Mouse (Mus musculus) E14TG2a.4 (cell line): ENCODE measurements around the gene Nrsn1.

ENCODE experiments used
- H3K27me3 ChIP-seq: 2 replicates; pipeline ENCODE4 v1.6.1; 2014; ENCODE audit warnings: low read length, control low read depth; ENCODE audit not compliant: insufficient read depth
- H3K36me3 ChIP-seq: 2 replicates; pipeline ENCODE4 v1.6.1; 2014; ENCODE audit warnings: low read length, control low read depth; ENCODE audit not compliant: insufficient read depth
- H3K4me1 ChIP-seq: replicated peaks from 2 replicates; pipeline ENCODE4 v1.6.1; 2014; ENCODE audit warnings: low read depth, low read length, control low read depth
- H3K4me3 ChIP-seq: replicated peaks from 2 replicates; pipeline ENCODE4 v1.5.1; 2014; ENCODE audit warnings: mild to moderate bottlenecking, low read length
- H3K9me3 ChIP-seq: 2 replicates; pipeline ENCODE4 v1.6.1; 2014; ENCODE audit warnings: low read length, control low read depth
- CTCF ChIP-seq: conservative IDR thresholded peaks from 2 replicates; pipeline ENCODE4 v1.5.1; 2014; ENCODE audit warnings: low read length
- NANOG ChIP-seq: IDR thresholded peaks from 2 replicates; pipeline ENCODE4 v1.6.1; 2014; ENCODE audit warnings: borderline replicate concordance, low read length, mixed read lengths
- POU5F1 ChIP-seq: IDR thresholded peaks from 2 replicates; pipeline ENCODE4 v1.6.1; 2014; ENCODE audit warnings: low read length, borderline replicate concordance

Nrsn1 gene

DNA sequence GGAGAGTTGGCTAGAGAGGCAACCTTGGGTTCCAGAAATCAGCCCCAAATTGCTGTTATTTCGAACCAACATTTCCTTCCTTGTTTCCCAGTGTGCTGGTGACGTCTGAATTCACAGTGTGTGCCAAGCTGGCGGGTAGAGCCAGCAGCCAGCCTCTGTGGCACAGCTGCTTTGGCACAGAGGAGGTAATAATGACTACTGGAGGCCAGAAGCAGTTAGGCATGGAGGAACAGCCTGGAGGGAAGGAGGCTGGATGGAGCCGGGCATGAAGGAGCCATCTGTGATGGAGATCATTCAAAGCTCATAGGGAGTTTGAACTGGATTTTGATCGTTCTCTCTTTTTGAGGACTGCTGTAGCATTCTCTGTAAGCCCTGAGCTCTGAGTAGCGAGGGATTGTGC is 12.7 kb downstream of the Nrsn1 start:
- TF ChIP-seq POU5F1 (no peak), CTCF (no peak), NANOG (no peak)
- Histone ChIP-seq H3K27me3 (no peaks in the 10 kb centered on the region), H3K4me3 (no peak overlapping the region), H3K36me3 (no peaks in the 10 kb centered on the region), H3K9me3 (no peaks in the 10 kb centered on the region), H3K4me1 (no peaks in the 10 kb centered on the region)

- H3K9me3 ChIP-seq = no peaks in the 10 kb centered on the region
- H3K27me3 ChIP-seq = no peaks in the 10 kb centered on the region
- H3K36me3 ChIP-seq = no peaks in the 10 kb centered on the region
- no peak overlapping the region for H3K4me3 ChIP-seq
- H3K4me1 ChIP-seq = no peaks in the 10 kb centered on the region
- TF ChIP-seq POU5F1 (no peak), CTCF (no peak), NANOG (no peak)
Measured at GRCm38 (mm10) chr13:25254478-25255263, 15.6 kb downstream of the Nrsn1 start.

GRCm38 (mm10) chr13:25251893-25252292 is 18.4 kb downstream of the Nrsn1 start:
- no peaks in the 10 kb centered on the region for H3K27me3 ChIP-seq
- no peaks in the 10 kb centered on the region for H3K36me3 ChIP-seq
- H3K4me3 ChIP-seq = no peak overlapping the region
- H3K9me3 ChIP-seq = no peaks in the 10 kb centered on the region
- no peaks in the 10 kb centered on the region for H3K4me1 ChIP-seq
- TF ChIP-seq NANOG = no peak
- TF ChIP-seq CTCF = no peak
- TF ChIP-seq POU5F1 = no peak

DNA sequence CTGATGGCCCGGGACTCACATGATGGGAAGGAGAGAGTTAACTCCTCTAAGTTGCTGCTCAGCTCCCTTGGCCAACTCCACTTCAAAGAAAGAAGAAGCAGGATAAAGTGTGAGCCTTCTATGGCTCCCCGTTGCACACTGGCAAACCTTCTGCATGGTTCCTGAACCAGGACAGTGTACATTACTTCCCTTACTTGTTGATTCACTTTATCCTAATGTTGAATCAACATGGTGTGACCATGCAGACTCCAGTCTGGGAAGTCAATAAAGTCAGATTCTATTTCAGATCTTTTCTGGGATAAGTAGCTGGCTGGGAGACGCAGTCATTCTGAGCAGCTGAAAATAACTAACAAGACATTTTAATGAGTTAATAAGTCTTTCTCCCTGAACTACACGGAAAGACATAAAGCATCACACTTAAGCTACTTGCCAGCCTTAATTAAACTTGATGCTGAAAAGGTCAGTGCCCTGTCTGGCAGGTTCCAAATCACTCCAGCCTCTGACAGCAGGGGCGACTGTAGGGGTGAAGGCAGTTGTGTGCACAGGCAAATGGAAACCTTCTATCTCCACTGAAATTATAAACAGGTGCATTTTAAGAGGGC is 50.0 kb downstream of the Nrsn1 start:
- TF ChIP-seq CTCF = no peak
- no peak for TF ChIP-seq POU5F1
- TF ChIP-seq NANOG = no peak
- Histone ChIP-seq H3K4me1 (no peaks in the 10 kb centered on the region), H3K4me3 (no peak overlapping the region), H3K27me3 (no peaks in the 10 kb centered on the region), H3K36me3 (no peaks in the 10 kb centered on the region), H3K9me3 (no peaks in the 10 kb centered on the region)

GRCm38 (mm10) chr13:25218394-25218793 is 51.9 kb downstream of the Nrsn1 start:
- Histone ChIP-seq H3K4me3 (no peak overlapping the region), H3K36me3 (no peaks in the 10 kb centered on the region), H3K4me1 (no peaks in the 10 kb centered on the region), H3K27me3 (no peaks in the 10 kb centered on the region), H3K9me3 (no peaks in the 10 kb centered on the region)
- no peak for TF ChIP-seq POU5F1
- no peak for TF ChIP-seq NANOG
- TF ChIP-seq CTCF = no peak

GRCm38 (mm10) chr13:25206950-25207349 is 63.4 kb downstream of the Nrsn1 start:
- TF ChIP-seq CTCF (no peak), NANOG (no peak), POU5F1 (no peak)
- Histone ChIP-seq H3K4me3 (no peak overlapping the region), H3K4me1 (no peaks in the 10 kb centered on the region), H3K9me3 (no peaks in the 10 kb centered on the region), H3K36me3 (no peaks in the 10 kb centered on the region), H3K27me3 (no peaks in the 10 kb centered on the region)
